Mouse (Mus musculus) small intestine, adult 2 months (tissue): ENCODE measurements around the gene Trappc1. TPM values are rescaled to one million over a fixed set of nuclear protein-coding genes. Genes with fewer than 3 reads are reported as not detected.

ENCODE experiments used
- H3K27ac ChIP-seq: fragments of 200-500 bp; 2 replicates; pipeline ENCODE4 v1.5.1; 2012; ENCODE audit warnings: low read depth, low read length, control low read depth, inconsistent platforms; ENCODE audit not compliant: insufficient read depth
- H3K27me3 ChIP-seq: fragments of 200-500 bp; 2 replicates; pipeline ENCODE4 v1.6.1; 2012; ENCODE audit warnings: mild to moderate bottlenecking, moderate library complexity, low read length, inconsistent platforms; ENCODE audit not compliant: control insufficient read depth, insufficient read depth
- H3K36me3 ChIP-seq: fragments of 200-500 bp; 2 replicates; pipeline ENCODE4 v1.6.1; 2012; ENCODE audit warnings: mild to moderate bottlenecking, low read length, control low read depth, inconsistent platforms; ENCODE audit not compliant: control insufficient read depth, insufficient read depth
- H3K4me1 ChIP-seq: fragments of 200-500 bp; 2 replicates; pipeline ENCODE4 v1.6.1; 2012; ENCODE audit warnings: low read length, inconsistent platforms, mixed read lengths; ENCODE audit not compliant: control insufficient read depth, insufficient read depth, insufficient read length
- H3K4me3 ChIP-seq: fragments of 200-500 bp; 2 replicates; pipeline ENCODE4 v1.5.1; 2012; ENCODE audit warnings: low read depth, mild to moderate bottlenecking, control low read depth, inconsistent platforms, low read length, moderate library complexity
- CTCF ChIP-seq: fragments of 200-500 bp; IDR thresholded peaks from 2 replicates; pipeline ENCODE4 v1.5.1; 2012; ENCODE audit warnings: low read depth, mild to moderate bottlenecking, control low read depth, inconsistent platforms, low read length, moderate library complexity, mixed read lengths; ENCODE audit not compliant: insufficient replicate concordance, insufficient read length; ENCODE audit errors: extremely low read depth
- POLR2A ChIP-seq: fragments of 200-500 bp; IDR thresholded peaks from 2 replicates; pipeline ENCODE4 v1.6.1; 2012; ENCODE audit warnings: low read depth, mild to moderate bottlenecking, control low read depth, inconsistent platforms, low read length, moderate library complexity
- WGBS: fragments of 180-500 bp; shearing (Covaris S2); methylation state at CpG from one replicate; pipeline ENCODE4 v1.1.7; 2018; 5-methylcytosine and 5-hydroxymethylcytosine counted together
- polyA plus RNA-seq: library from polyadenylated mRNA; depleted of rRNA; stranded (reverse); fragments of >200 nt; gene quantifications from 2 replicates; pipeline ENCODE4 v1.2.3, GENCODE M21; 2012

Trappc1 gene
- polyA plus RNA-seq, 1 experiment: 31.7 TPM

DNA sequence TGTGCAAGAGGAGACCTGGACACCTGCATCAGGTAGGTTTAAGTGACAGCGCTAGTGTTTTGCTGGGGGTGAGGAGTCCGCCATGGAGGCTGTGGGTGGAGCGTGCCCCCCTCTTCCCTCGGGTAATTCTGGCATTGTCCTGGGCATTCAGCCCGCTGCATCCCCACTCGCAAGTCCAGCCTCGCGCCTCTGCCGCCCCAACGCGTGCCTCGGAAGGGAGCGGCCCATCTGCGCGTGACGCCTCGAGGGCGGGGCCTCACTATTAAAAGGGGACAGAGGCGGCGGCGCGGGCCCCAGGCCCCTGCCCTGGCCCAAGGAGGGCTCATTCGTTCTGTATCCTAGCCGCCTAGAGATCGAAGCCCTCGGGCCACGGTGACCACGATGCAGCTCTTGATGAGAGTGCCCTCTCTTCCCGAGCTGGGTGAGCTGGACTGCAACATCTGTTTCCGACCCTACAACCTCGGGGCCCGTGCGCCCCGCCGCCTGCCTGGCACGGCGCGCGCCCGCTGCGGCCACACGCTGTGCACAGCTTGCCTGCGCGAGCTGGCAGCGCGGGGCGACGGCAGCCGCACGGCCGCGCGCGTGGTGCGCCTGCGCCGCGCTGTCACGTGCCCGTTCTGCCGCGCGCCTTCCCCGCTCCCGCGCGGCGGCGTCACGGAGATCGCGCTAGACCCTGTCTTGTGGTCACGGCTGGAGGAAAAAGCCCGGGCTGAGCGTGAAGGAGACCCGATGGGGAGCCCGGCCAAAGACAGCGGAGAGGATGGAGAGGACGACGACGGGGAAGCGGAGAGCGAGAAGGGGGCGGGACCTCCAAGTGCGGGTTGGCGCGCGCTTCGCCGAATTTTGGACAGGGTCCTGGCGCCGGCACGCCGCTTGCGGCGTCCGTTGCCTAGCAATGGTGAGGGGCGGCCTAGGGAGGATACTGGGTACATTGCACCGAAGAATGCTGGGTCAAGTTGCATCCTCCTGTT, 16.7 kb downstream of the Trappc1 start, which contains the start of gene Rnf227:
TSS of gene Rnf227 (plus strand) at position 301 of the 971 bp plus-strand sequence.
- H3K36me3 ChIP-seq: peaks cover 20% of the 10 kb centered on the region
- 3% methylated on average over 99 of the region's 99 CpGs for WGBS
- H3K4me3 ChIP-seq: peak within 1 kb of the TSS; percentile 72
- H3K4me1 ChIP-seq: peaks cover 10% of the 10 kb centered on the region
- H3K27me3 ChIP-seq: peaks cover 3% of the 10 kb centered on the region; the same call in 1 of the 2 replicates
- H3K27ac ChIP-seq: no peak within 1 kb of the TSS
- TF ChIP-seq POLR2A: no peak
- TF ChIP-seq CTCF: no peak

DNA sequence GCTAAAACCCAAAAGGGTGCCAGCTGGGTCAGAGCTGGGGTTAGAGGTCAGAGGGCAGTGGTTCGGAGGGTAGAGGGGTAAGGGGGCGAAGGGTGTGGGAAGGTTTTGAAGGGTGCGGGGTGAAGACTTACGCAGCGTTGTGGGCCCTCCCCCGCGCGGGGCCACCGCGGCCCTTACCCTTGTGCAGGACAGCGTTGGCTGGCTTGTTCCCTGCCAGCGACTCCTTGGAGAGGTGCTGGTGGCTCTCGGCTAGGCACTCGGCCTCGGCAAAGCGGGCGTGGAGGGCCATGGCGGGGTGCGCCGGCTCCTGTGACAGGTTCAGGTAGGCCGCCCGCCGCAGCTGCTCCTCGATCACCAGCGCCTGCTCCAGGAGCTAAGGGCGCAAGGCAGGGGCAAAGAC, 22.7 kb downstream of the Trappc1 start:
- Histone ChIP-seq H3K36me3 (peaks cover 77% of the 10 kb centered on the region), H3K4me1 (no peaks in the 10 kb centered on the region), H3K27ac (no peak overlapping the region), H3K4me3 (no peak overlapping the region), H3K27me3 (no peaks in the 10 kb centered on the region)
- TF ChIP-seq CTCF: no peak
- TF ChIP-seq POLR2A: no peak
- 92% methylated on average over 23 of the region's 26 CpGs for WGBS

DNA sequence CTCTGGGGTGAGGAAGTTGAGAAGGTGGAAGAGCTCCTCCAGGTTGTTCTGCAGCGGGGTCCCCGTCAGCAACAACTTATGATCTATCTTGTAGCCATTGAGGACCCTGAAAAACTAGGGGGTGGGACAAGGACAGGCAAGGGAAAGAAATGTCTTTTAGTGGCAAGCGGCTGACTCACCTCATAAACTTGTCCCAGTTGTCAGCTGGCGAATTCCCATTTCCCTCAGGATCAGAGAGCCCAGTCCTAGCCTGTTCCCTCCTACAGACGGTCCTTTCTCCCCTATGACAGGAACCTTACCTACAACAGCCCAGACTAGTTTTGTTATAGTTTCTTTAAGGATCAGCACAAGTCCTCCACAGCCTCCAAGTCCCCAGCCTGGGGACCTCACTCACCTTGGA, 32.8 kb downstream of the Trappc1 start:
- no peak for TF ChIP-seq CTCF
- no peak for TF ChIP-seq POLR2A
- Histone ChIP-seq H3K36me3 (peaks cover 93% of the 10 kb centered on the region), H3K4me1 (peaks cover 6% of the 10 kb centered on the region; the same call in 1 of the 2 replicates), H3K27me3 (no peaks in the 10 kb centered on the region), H3K27ac (no peak overlapping the region), H3K4me3 (no peak overlapping the region)
- WGBS: 94% methylated on average over 5 of the region's 5 CpGs

DNA sequence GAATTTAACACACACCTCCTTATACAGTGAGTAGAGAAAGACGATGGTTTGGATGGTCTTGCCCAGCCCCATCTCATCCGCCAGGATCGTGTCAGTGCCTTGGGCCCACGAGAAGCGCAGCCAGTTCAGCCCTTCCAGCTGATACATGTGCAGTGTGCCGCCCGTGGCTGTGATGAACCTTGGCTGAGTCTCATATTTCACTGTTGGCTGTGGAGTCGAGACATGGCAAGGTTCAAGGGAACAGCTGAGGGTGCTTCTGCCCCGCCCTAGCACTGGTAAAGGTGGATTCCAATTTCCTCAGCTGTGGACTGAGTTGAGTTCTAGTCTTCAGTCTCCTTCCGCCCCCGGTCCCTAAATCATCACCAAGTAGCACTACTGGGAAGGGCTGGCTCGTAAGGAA, 33.9 kb downstream of the Trappc1 start:
- Histone ChIP-seq H3K27ac (no peak overlapping the region), H3K36me3 (peaks cover 90% of the 10 kb centered on the region), H3K4me1 (peaks cover 6% of the 10 kb centered on the region; the same call in 1 of the 2 replicates), H3K4me3 (no peak overlapping the region), H3K27me3 (no peaks in the 10 kb centered on the region)
- WGBS: 79% methylated on average over 12 of the region's 12 CpGs
- TF ChIP-seq CTCF (no peak), POLR2A (no peak)

DNA sequence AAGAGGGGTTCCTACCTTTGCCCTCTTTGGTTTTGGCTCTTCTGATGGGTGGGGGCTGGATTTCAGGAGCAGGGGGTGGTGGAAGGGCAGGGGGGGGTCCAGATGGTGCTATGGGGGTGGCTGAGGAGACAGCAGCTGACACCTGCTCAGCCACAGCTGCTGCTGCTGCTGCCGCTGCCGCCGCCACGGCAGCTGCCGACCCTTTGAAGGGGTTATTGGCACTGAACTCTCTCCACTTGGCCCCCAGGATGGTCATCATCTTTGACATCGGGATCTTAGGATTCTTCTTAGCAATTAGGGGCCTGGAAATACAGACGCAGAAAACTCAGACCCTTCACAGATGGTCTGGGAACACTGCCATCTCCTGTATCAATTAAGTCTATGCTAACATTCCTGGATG, 38.2 kb downstream of the Trappc1 start:
- 74% methylated on average over 7 of the region's 7 CpGs for WGBS
- H3K4me1 ChIP-seq: peaks cover 23% of the 10 kb centered on the region
- H3K27me3 ChIP-seq: no peaks in the 10 kb centered on the region
- no peak overlapping the region for H3K27ac ChIP-seq
- peaks cover 56% of the 10 kb centered on the region for H3K36me3 ChIP-seq
- H3K4me3 ChIP-seq: no peak overlapping the region
- TF ChIP-seq POLR2A (no peak), CTCF (no peak)

DNA sequence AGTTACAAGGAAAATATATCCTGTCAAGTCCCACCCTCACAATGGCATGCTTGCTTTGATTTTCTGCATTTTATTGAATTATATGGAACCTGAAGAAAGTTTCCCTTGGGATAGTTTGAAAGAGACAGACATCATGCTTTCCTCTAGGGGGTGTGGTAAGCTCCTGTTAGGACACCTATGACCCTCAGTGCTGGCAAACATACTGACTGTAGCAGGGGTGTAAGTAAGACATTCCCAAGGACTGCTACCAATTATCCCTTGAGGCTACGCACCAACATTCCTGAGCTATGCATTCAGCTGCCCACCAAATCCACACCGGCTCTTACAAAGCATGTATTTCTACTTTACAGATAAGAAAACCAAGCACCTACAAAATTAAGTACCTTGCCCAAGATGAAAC, 38.7 kb downstream of the Trappc1 start:
- peaks cover 23% of the 10 kb centered on the region for H3K4me1 ChIP-seq
- no peaks in the 10 kb centered on the region for H3K27me3 ChIP-seq
- WGBS: 91% methylated on average over 2 of the region's 2 CpGs
- H3K27ac ChIP-seq: no peak overlapping the region
- H3K36me3 ChIP-seq: peaks cover 51% of the 10 kb centered on the region
- no peak overlapping the region for H3K4me3 ChIP-seq
- TF ChIP-seq POLR2A (no peak), CTCF (no peak)

DNA sequence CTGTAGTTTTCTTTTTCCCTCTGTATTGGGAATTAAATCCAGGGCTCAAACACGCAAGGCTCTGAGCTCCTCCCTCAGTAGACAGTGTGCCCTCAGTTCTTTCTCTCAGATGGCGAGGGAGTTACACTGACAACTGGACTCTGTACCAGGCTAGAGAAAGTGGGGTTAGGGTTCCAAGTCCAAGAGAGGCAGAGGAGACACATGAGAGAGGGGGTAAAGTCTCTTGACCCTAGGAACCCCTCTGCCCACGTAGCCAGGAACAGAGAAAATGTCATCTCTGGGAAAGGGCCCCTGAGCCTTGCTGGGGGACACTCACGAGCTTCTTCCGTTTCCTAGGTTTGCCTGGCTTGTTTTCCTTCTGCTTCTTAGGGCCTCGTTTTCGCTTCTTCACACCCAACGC, 40.6 kb downstream of the Trappc1 start:
- peaks cover 34% of the 10 kb centered on the region for H3K36me3 ChIP-seq
- peak; percentile 45; the same call in 1 of the 2 replicates for TF ChIP-seq POLR2A
- TF ChIP-seq CTCF: no peak
- WGBS: 11% methylated on average over 8 of the region's 8 CpGs
- H3K4me3 ChIP-seq: peak overlapping the region; percentile 58
- H3K4me1 ChIP-seq: peaks cover 26% of the 10 kb centered on the region
- peak overlapping the region; percentile 98 for H3K27ac ChIP-seq
- no peaks in the 10 kb centered on the region for H3K27me3 ChIP-seq
